Mouse (Mus musculus) midbrain, postnatal 0 days (tissue): ENCODE data around the gene Fbxl20. TPM values are rescaled to one million over a fixed set of nuclear protein-coding genes. Genes with fewer than 3 reads are reported as not detected.

Experiments
- ATAC-seq: fragments of 200-750 bp; cut with Nextera tagmentation; 2 replicates; pipeline ENCODE4 v1.8.0; 2017; ENCODE audit warnings: moderate number of reproducible peaks, mild to moderate bottlenecking, moderate TSS enrichment, moderate library complexity; ENCODE audit not compliant: low FRiP score
- DNase-seq: peaks from one replicate; pipeline ENCODE4 v3.0.0-alpha.2; 2015; ENCODE audit warnings: low spot score
- H3K27ac ChIP-seq: fragments of 300-500 bp; sonication (generic); 2 replicates; pipeline ENCODE4 v1.5.1; 2014; ENCODE audit warnings: low read depth, mild to moderate bottlenecking, low read length, mixed read lengths
- H3K27me3 ChIP-seq: fragments of 300-500 bp; sonication (generic); 2 replicates; pipeline ENCODE4 v1.6.1; 2014; ENCODE audit warnings: low read length, control low read depth, mixed read lengths; ENCODE audit not compliant: insufficient read depth
- H3K36me3 ChIP-seq: fragments of 300-500 bp; sonication (generic); 2 replicates; pipeline ENCODE4 v1.6.1; 2014; ENCODE audit warnings: low read length, control low read depth, mixed read lengths; ENCODE audit not compliant: insufficient read depth
- H3K4me1 ChIP-seq: fragments of 300-500 bp; sonication (generic); 2 replicates; pipeline ENCODE4 v1.6.1; 2014; ENCODE audit warnings: mild to moderate bottlenecking, control low read depth, antibody characterized with exemption, low read length, mixed read lengths; ENCODE audit not compliant: insufficient read depth
- H3K4me2 ChIP-seq: fragments of 300-500 bp; sonication (generic); 2 replicates; pipeline ENCODE4 v1.6.1; 2014; ENCODE audit warnings: low read depth, mild to moderate bottlenecking, low read length, mixed read lengths; ENCODE audit not compliant: poor library complexity, severe bottlenecking
- H3K4me3 ChIP-seq: fragments of 300-500 bp; sonication (generic); 2 replicates; pipeline ENCODE4 v1.5.1; 2014; ENCODE audit warnings: low read depth, mild to moderate bottlenecking, low read length, moderate library complexity
- H3K9ac ChIP-seq: fragments of 300-500 bp; sonication (generic); replicated peaks from 2 replicates; pipeline ENCODE4 v1.6.1; 2014; ENCODE audit warnings: mild to moderate bottlenecking, low read length, moderate library complexity, mixed read lengths; ENCODE audit not compliant: poor library complexity, severe bottlenecking
- H3K9me3 ChIP-seq: fragments of 300-500 bp; sonication (generic); 2 replicates; pipeline ENCODE4 v1.6.1; 2016; ENCODE audit warnings: low read length, control low read depth
- CTCF ChIP-seq: IDR thresholded peaks from 2 replicates; pipeline ENCODE4 v1.5.1; 2016; ENCODE audit warnings: antibody characterized with exemption, mild to moderate bottlenecking
- WGBS: fragments of 180-500 bp; shearing (Covaris S2); extraction: QIAGEN DNeasy Blood & Tissue Kit; methylation state at CpG from one replicate; pipeline ENCODE4 v1.1.7; 2014; 5-methylcytosine and 5-hydroxymethylcytosine counted together
- polyA plus RNA-seq: library from polyadenylated mRNA; unstranded; fragments of >200 nt; fragmentation: Nextera tagmentation; extraction: Ambion mirVana; gene quantifications from 2 replicates; pipeline ENCODE4 v1.2.1, GENCODE M21; 2015
- total RNA-seq: library from RNA; depleted of rRNA; stranded (reverse); fragments of >200 nt; gene quantifications from 2 replicates; pipeline ENCODE4 v1.2.3, GENCODE M21; 2014

The Fbxl20 gene
- total and polyA plus RNA-seq, 2 experiments from 2014 or later = 16.3 to 24.0 TPM

GRCm38 (mm10) chr11:98057998-98058397, 92.2 kb downstream of the Fbxl20 start:
- ATAC-seq (no peak), DNase-seq (no peak)
- Histone ChIP-seq H3K9ac (no peak overlapping the region), H3K4me2 (no peak overlapping the region), H3K4me3 (no peak overlapping the region), H3K36me3 (no peaks in the 10 kb centered on the region), H3K9me3 (no peaks in the 10 kb centered on the region), H3K27ac (no peak overlapping the region), H3K27me3 (0 out of 2 replicates have a peak, but pooled peaks cover 1% of the 10 kb centered on the region), H3K4me1 (no peaks in the 10 kb centered on the region)
- no peak for TF ChIP-seq CTCF
- WGBS = 82% methylated on average over 5 of the region's 5 CpGs

GRCm38 (mm10) chr11:98057466-98057865, 92.7 kb downstream of the Fbxl20 start:
- H3K36me3 ChIP-seq = no peaks in the 10 kb centered on the region
- H3K27ac ChIP-seq = no peak overlapping the region
- DNase-seq = no peak
- no peak for ATAC-seq
- H3K9ac ChIP-seq = no peak overlapping the region
- no peak for TF ChIP-seq CTCF
- H3K4me2 ChIP-seq = no peak overlapping the region
- H3K9me3 ChIP-seq = no peaks in the 10 kb centered on the region
- H3K4me3 ChIP-seq = no peak overlapping the region
- H3K4me1 ChIP-seq = no peaks in the 10 kb centered on the region
- 0 out of 2 replicates have a peak, but pooled peaks cover 6% of the 10 kb centered on the region for H3K27me3 ChIP-seq
- WGBS = 33% methylated on average over 9 of the region's 9 CpGs

- no peak for TF ChIP-seq CTCF
- peak within 1 kb of the TSS; percentile 49 for H3K4me3 ChIP-seq
- ATAC-seq (peak; percentile 35; the same call in 1 of the 2 replicates), DNase-seq (peak; percentile 77)
- no peaks in the 10 kb centered on the region; the same call in 1 of the 2 replicates for H3K4me1 ChIP-seq
- no peaks in the 10 kb centered on the region for H3K36me3 ChIP-seq
- WGBS = 1% methylated on average over 37 of the region's 48 CpGs
- H3K9ac ChIP-seq = peak within 1 kb of the TSS; percentile 52
- no peak within 1 kb of the TSS for H3K27ac ChIP-seq
- peak within 1 kb of the TSS; percentile 64 for H3K4me2 ChIP-seq
- peaks cover 25% of the 10 kb centered on the region for H3K27me3 ChIP-seq
- H3K9me3 ChIP-seq = no peaks in the 10 kb centered on the region
These were observed 97.0 kb downstream of the Fbxl20 start, which contains the start of gene Stac2 for GRCm38 (mm10) chr11:98052989-98053834. Stac2 (minus strand) TSS chr11:98053462.

- H3K9ac ChIP-seq = peak overlapping the region; percentile 52
- no peaks in the 10 kb centered on the region for H3K9me3 ChIP-seq
- no peaks in the 10 kb centered on the region; the same call in 1 of the 2 replicates for H3K4me1 ChIP-seq
- no peak for TF ChIP-seq CTCF
- DNase-seq (no peak), ATAC-seq (peak; percentile 50; the same call in 1 of the 2 replicates)
- H3K27ac ChIP-seq = no peak overlapping the region
- H3K4me2 ChIP-seq = peak overlapping the region; percentile 64
- peaks cover 25% of the 10 kb centered on the region for H3K27me3 ChIP-seq
- H3K4me3 ChIP-seq = peak overlapping the region; percentile 49
- H3K36me3 ChIP-seq = no peaks in the 10 kb centered on the region
- WGBS = under 1% methylated on average over 66 of the region's 83 CpGs
These were observed 97.8 kb downstream of the Fbxl20 start for GRCm38 (mm10) chr11:98052129-98052988.

- 7% methylated on average over 12 of the region's 12 CpGs for WGBS
- ATAC-seq (no peak), DNase-seq (no peak)
- no peaks in the 10 kb centered on the region for H3K36me3 ChIP-seq
- peak overlapping the region; percentile 49 for H3K4me3 ChIP-seq
- H3K9ac ChIP-seq = peak overlapping the region; percentile 52; the same call in 1 of the 2 replicates
- no peak for TF ChIP-seq CTCF
- peaks cover 25% of the 10 kb centered on the region for H3K27me3 ChIP-seq
- H3K9me3 ChIP-seq = no peaks in the 10 kb centered on the region
- H3K4me2 ChIP-seq = peak overlapping the region; percentile 64
- H3K27ac ChIP-seq = no peak overlapping the region
- no peaks in the 10 kb centered on the region; the same call in 1 of the 2 replicates for H3K4me1 ChIP-seq
These were observed 98.5 kb downstream of the Fbxl20 start for GRCm38 (mm10) chr11:98051611-98052128.
